Mouse (Mus musculus) CD4-positive naive resting alpha-beta T cell, adult 57 days (primary cell): ENCODE results near the gene Vmn2r111. TPM values are rescaled to one million over a fixed set of nuclear protein-coding genes. Genes with fewer than 3 reads are reported as not detected.

Experiments used
- total RNA-seq: library from RNA; stranded (reverse); gene quantifications from one replicate; pipeline ENCODE4 v1.2.4, GENCODE M21; 2023

Vmn2r111 gene
- not detected for total RNA-seq

GRCm38 (mm10) chr17:22573382-22573781 lies at the start of gene Vmn2r111:
Gene Vmn2r111, minus strand, starts transcription at chr17:22573482.

GRCm38 (mm10) chr17:22600651-22601050 lies 27.4 kb upstream of the Vmn2r111 start, which contains the start of gene Vmn2r112:
Gene Vmn2r112, plus strand, starts transcription at chr17:22600951.

Other genes starting within 250 kb of the Vmn2r111 start
- gene Zfp944, start 212.1 kb downstream of the Vmn2r111 start, total RNA-seq: 8.7 TPM
- 10.6 TPM for gene Zfp758, start 212.0 kb downstream of the Vmn2r111 start, total RNA-seq
- gene Zfp946, start 149.3 kb downstream of the Vmn2r111 start, total RNA-seq: 4.4 TPM
- gene Vmn2r112, start 27.5 kb upstream of the Vmn2r111 start, total RNA-seq: not detected